In the genomic region with DNA sequence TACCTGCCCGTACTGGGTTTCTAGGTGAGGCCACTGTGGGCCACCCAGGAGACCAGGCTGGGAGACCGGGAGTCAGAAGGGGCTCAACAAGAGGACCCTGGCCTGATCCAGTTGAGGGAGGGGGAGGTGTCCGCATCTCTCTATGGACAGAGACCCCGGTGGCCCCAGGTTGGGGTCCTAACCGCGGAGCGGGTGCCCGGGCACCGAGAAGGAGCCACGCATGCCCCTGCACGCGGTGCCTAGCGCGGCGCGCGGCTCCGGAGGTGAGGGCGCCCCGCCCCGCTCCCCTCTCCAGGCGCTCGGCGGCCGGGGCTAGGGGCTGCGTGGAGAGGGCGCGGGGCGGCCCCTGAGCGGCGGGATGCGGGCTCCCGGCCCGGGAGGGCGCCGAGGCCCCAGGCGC, we compare ENCODE assay signal across 9 mouse cellular contexts. TPM values are rescaled to one million over a fixed set of nuclear protein-coding genes. Genes with fewer than 3 reads are reported as not detected.
DNase-seq lines count a peak whose midpoint lies in the region; ATAC-seq and TF ChIP-seq lines count a peak whose summit lies in the region.
"Had no signal": no experiment of that assay in that cellular context is flagged by ENCODE, and none has a peak within 500 bp of the region (broad histone marks: within the 10 kb centered on the region; RNA-seq: fewer than 3 reads in every experiment).

TSS of gene Mpped1 (plus strand) at position 81 of the 400 bp plus-strand sequence.

- ATAC-seq in hindbrain, embryonic 12.5 days (ENCODE audit: low FRiP score): peak; percentile 41; the same call in 1 of the 2 replicates
- no peak for ATAC-seq in liver, embryonic 12.5 days
- ATAC-seq in monocyte, adult 5-6 weeks (replicated peaks; ENCODE audit: insufficient number of reproducible peaks, low FRiP score, low TSS enrichment, poor library complexity, severe bottlenecking): no peak

- DNase-seq in heart, embryonic 10.5 days (ENCODE audit: low spot score): no peak
- no peak for DNase-seq in heart, adult 18-20 months
- DNase-seq in gastrocnemius, postnatal 14 days: no peak
- no peak for DNase-seq in thymus, postnatal 25 days

- peak within 1 kb of the TSS; percentile 79 for H3K9ac ChIP-seq in ES-Bruce4 (ENCODE audit: low read depth, poor library complexity, severe bottlenecking)
- peak within 1 kb of the TSS; percentile 75 for H3K9ac ChIP-seq in hindbrain, embryonic 12.5 days
- H3K9ac ChIP-seq in liver, embryonic 12.5 days: no peak within 1 kb of the TSS

- TF ChIP-seq POLR2A in ES-Bruce4 (IDR thresholded peaks at IDR 0.05; ENCODE audit: insufficient read depth, low read length): no peak

- intact Hi-C loops in gastrocnemius, postnatal 14 days (cut with DNase I; ENCODE audit: low total_unique reads): no loop called here

- peaks cover 95% of the 10 kb centered on the region for H3K27me3 ChIP-seq in heart, embryonic 10.5 days (ENCODE audit: insufficient read depth, poor library complexity, severe bottlenecking)
- peaks cover 9% of the 10 kb centered on the region for H3K27me3 ChIP-seq in ES-Bruce4 (ENCODE audit: control insufficient read depth, insufficient read depth, low read length, poor library complexity, severe bottlenecking)
- H3K27me3 ChIP-seq in hindbrain, embryonic 12.5 days: peaks cover 58% of the 10 kb centered on the region
- peaks cover 68% of the 10 kb centered on the region for H3K27me3 ChIP-seq in liver, embryonic 12.5 days (replicated peaks)

- peak within 1 kb of the TSS; percentile 95 for H3K4me2 ChIP-seq in hindbrain, embryonic 12.5 days (replicated peaks)
- H3K4me2 ChIP-seq in liver, embryonic 12.5 days: peak within 1 kb of the TSS; percentile 54

- no peaks in the 10 kb centered on the region for H3K36me3 ChIP-seq in heart, embryonic 10.5 days
- H3K36me3 ChIP-seq in ES-Bruce4 (ENCODE audit: control insufficient read depth, insufficient read depth, low read length, poor library complexity, severe bottlenecking): no peaks in the 10 kb centered on the region
- no peaks in the 10 kb centered on the region for H3K36me3 ChIP-seq in hindbrain, embryonic 12.5 days
- H3K36me3 ChIP-seq in liver, embryonic 12.5 days: no peaks in the 10 kb centered on the region

- H3K9me3 ChIP-seq in heart, embryonic 10.5 days: no peaks in the 10 kb centered on the region
- no peaks in the 10 kb centered on the region for H3K9me3 ChIP-seq in ES-Bruce4 (replicated peaks; ENCODE audit: control insufficient read depth, insufficient read depth, low read length, poor library complexity, severe bottlenecking)
- H3K9me3 ChIP-seq in hindbrain, embryonic 12.5 days (replicated peaks): no peaks in the 10 kb centered on the region
- no peaks in the 10 kb centered on the region for H3K9me3 ChIP-seq in liver, embryonic 12.5 days (replicated peaks)

- no peak for TF ChIP-seq EP300 in ES-Bruce4 (IDR thresholded peaks at IDR 0.05; ENCODE audit: insufficient read depth, low read depth, low read length)

- no peak for TF ChIP-seq CTCF in ES-Bruce4 (IDR thresholded peaks at IDR 0.05; ENCODE audit: low read depth, low read length)

- peaks cover 5% of the 10 kb centered on the region for H3K4me1 ChIP-seq in heart, embryonic 10.5 days
- no peaks in the 10 kb centered on the region for H3K4me1 ChIP-seq in ES-Bruce4 (ENCODE audit: control insufficient read depth, insufficient read depth, low read length)
- peaks cover 10% of the 10 kb centered on the region; the same call in 1 of the 2 replicates for H3K4me1 ChIP-seq in hindbrain, embryonic 12.5 days
- H3K4me1 ChIP-seq in liver, embryonic 12.5 days: no peaks in the 10 kb centered on the region

- H3K4me3 ChIP-seq in heart, embryonic 10.5 days: peak within 1 kb of the TSS; percentile 68
- peak within 1 kb of the TSS; percentile 35 for H3K4me3 ChIP-seq in ES-Bruce4 (ENCODE audit: low read depth, low read length)
- peak within 1 kb of the TSS; percentile 70 for H3K4me3 ChIP-seq in hindbrain, embryonic 12.5 days
- H3K4me3 ChIP-seq in liver, embryonic 12.5 days: peak within 1 kb of the TSS; percentile 41

- H3K27ac ChIP-seq in heart, embryonic 10.5 days: peak within 1 kb of the TSS; percentile 42
- no peak within 1 kb of the TSS for H3K27ac ChIP-seq in ES-Bruce4 (ENCODE audit: insufficient read depth, low read length)
- no peak within 1 kb of the TSS for H3K27ac ChIP-seq in hindbrain, embryonic 12.5 days
- no peak within 1 kb of the TSS for H3K27ac ChIP-seq in liver, embryonic 12.5 days

- 4% methylated on average over 37 of the region's 37 CpGs for WGBS in heart, embryonic 10.5 days
- 3% methylated on average over 29 of the region's 37 CpGs for WGBS in hindbrain, embryonic 12.5 days
- WGBS in liver, embryonic 12.5 days (ENCODE audit: insufficient replicate concordance): 3% methylated on average over 27 of the region's 37 CpGs

RNA-seq across cellular contexts. Expression of gene Mpped1, which starts in this region (rescaled TPM):
- polyA plus RNA-seq in heart, embryonic 10.5 days (2016; fragmentation: Nextera tagmentation; extraction: Ambion mirVana): 0.22 and 0.70 TPM in 2 replicates
- total RNA-seq in heart, adult 18-20 months (2021): not detected
- polyA plus RNA-seq in ES-Bruce4 (2011; ENCODE audit: insufficient read depth, insufficient read length, low read depth, missing spikeins): 0.35 and 0.75 TPM in 2 replicates
- polyA plus RNA-seq in hindbrain, embryonic 12.5 days (2016; fragmentation: Nextera tagmentation; extraction: Ambion mirVana): 3.1 and 4.9 TPM in 2 replicates
- polyA plus RNA-seq in liver, embryonic 12.5 days (2016; fragmentation: Nextera tagmentation; extraction: Ambion mirVana): 0.10 and 0.11 TPM in 2 replicates
- total RNA-seq in gastrocnemius, postnatal 14 days (2021): not detected
- not detected in 3 replicates for total RNA-seq in monocyte, adult 5-6 weeks (2017)
- total RNA-seq: megakaryocyte, adult 5-6 weeks had no signal
